20 mouse cellular contexts compared by ENCODE assay signal in genomic region chr5:134427664-134428063, GRCm38 (mm10). TPM values are rescaled to one million over a fixed set of nuclear protein-coding genes. Genes with fewer than 3 reads are reported as not detected.
A peak's percentile ranks its signal among the peaks of the same experiment; 100 is the strongest.
DNase-seq lines count a peak whose midpoint lies in the region; ATAC-seq lines count a peak whose summit lies in the region.
"Had no signal": no experiment of that assay in that cellular context is flagged by ENCODE, and none has a peak within 500 bp of the region (broad histone marks: within the 10 kb centered on the region; RNA-seq: fewer than 3 reads in every experiment).

No protein-coding gene starts in this region.

- H3K27me3 ChIP-seq in embryonic facial prominence, embryonic 12.5 days: no peaks in the 10 kb centered on the region
- no peaks in the 10 kb centered on the region for H3K27me3 ChIP-seq in embryonic facial prominence, embryonic 10.5 days (replicated peaks; ENCODE audit: low read depth, poor library complexity, severe bottlenecking)
- H3K27me3 ChIP-seq: CH12.LX; embryonic facial prominence, embryonic 15.5 days; forebrain, embryonic 12.5 days; liver, embryonic 13.5 days had no signal

- H3K36me3 ChIP-seq in embryonic facial prominence, embryonic 12.5 days: peaks cover 5% of the 10 kb centered on the region; the same call in 1 of the 2 replicates
- H3K36me3 ChIP-seq in embryonic facial prominence, embryonic 10.5 days (replicated peaks): peaks cover 72% of the 10 kb centered on the region
- H3K36me3 ChIP-seq: liver, embryonic 13.5 days had no signal

- intact Hi-C loops in left cerebral cortex, postnatal 36 days (cut with DNase I): loop anchor here (5.0 kb wide), 1 partner anchor 40 kb away; no protein-coding TSS in a partner anchor
- intact Hi-C loops in heart, postnatal 25 days (cut with DNase I): no loop called here
- intact Hi-C loops in heart, postnatal 14 days (cut with DNase I): no loop called here

- WGBS in embryonic facial prominence, embryonic 12.5 days: 86% methylated on average over 9 of the region's 9 CpGs
- 89% methylated on average over 9 of the region's 9 CpGs for WGBS in embryonic facial prominence, embryonic 10.5 days

- no peak overlapping the region for H3K4me3 ChIP-seq in embryonic facial prominence, embryonic 12.5 days
- no peak overlapping the region for H3K4me3 ChIP-seq in embryonic facial prominence, embryonic 10.5 days
- no peak overlapping the region for H3K4me3 ChIP-seq in brown adipose tissue, adult 24 weeks (ENCODE audit: insufficient read depth, low read depth, low read length)
- H3K4me3 ChIP-seq: embryonic facial prominence, embryonic 15.5 days; forebrain, embryonic 12.5 days; hindbrain, embryonic 10.5 days; liver, embryonic 13.5 days had no signal

- no peaks in the 10 kb centered on the region for H3K9me3 ChIP-seq in embryonic facial prominence, embryonic 12.5 days
- no peaks in the 10 kb centered on the region for H3K9me3 ChIP-seq in embryonic facial prominence, embryonic 10.5 days
- H3K9me3 ChIP-seq: embryonic facial prominence, embryonic 15.5 days; forebrain, embryonic 12.5 days; hindbrain, embryonic 10.5 days; liver, embryonic 13.5 days had no signal

- no peak for DNase-seq in embryonic facial prominence, embryonic 10.5 days (ENCODE audit: low spot score)
- peak; percentile 46 to 67 for DNase-seq in layer of hippocampus, adult 8-10 months (ENCODE audit: low spot score in 2 of 2)
- peak; percentile 82 to 86 for DNase-seq in left cerebral cortex, postnatal 36 days (ENCODE audit: low spot score in 2 of 2)
- DNase-seq in kidney, adult 9 months: no peak
- DNase-seq in heart, postnatal 25 days (ENCODE audit: low spot score): no peak
- no peak for DNase-seq in heart, postnatal 14 days
- DNase-seq: cerebellum, postnatal 36 days; gastrocnemius, postnatal 25 days; kidney, adult 18-20 months; liver, embryonic 13.5 days; lung, postnatal 10 days; thymus, postnatal 25 days had no signal

- 0 out of 2 replicates have a peak, but pooled peaks cover 3% of the 10 kb centered on the region for H3K4me1 ChIP-seq in embryonic facial prominence, embryonic 12.5 days
- peaks cover 5% of the 10 kb centered on the region; the same call in 1 of the 2 replicates for H3K4me1 ChIP-seq in embryonic facial prominence, embryonic 10.5 days
- peaks cover 21% of the 10 kb centered on the region for H3K4me1 ChIP-seq in brown adipose tissue, adult 24 weeks (ENCODE audit: control insufficient read depth, insufficient read depth, insufficient read length, low read length)

- no peak overlapping the region for H3K9ac ChIP-seq in embryonic facial prominence, embryonic 12.5 days
- H3K9ac ChIP-seq: embryonic facial prominence, embryonic 15.5 days; forebrain, embryonic 12.5 days; liver, embryonic 13.5 days had no signal

- no peak for ATAC-seq in embryonic facial prominence, embryonic 12.5 days (ENCODE audit: insufficient number of reproducible peaks, insufficient read depth, low FRiP score, low TSS enrichment)

- H3K27ac ChIP-seq in embryonic facial prominence, embryonic 12.5 days: peak overlapping the region; percentile 25; the same call in 1 of the 2 replicates
- H3K27ac ChIP-seq in embryonic facial prominence, embryonic 10.5 days (replicated peaks): no peak overlapping the region
- peak overlapping the region; percentile 53; the same call in 1 of the 2 replicates for H3K27ac ChIP-seq in brown adipose tissue, adult 24 weeks (replicated peaks; ENCODE audit: low read depth, low read length)
- H3K27ac ChIP-seq: embryonic facial prominence, embryonic 15.5 days; forebrain, embryonic 12.5 days; hindbrain, embryonic 10.5 days; liver, embryonic 13.5 days had no signal

- no peak overlapping the region for H3K4me2 ChIP-seq in embryonic facial prominence, embryonic 12.5 days (replicated peaks)
- H3K4me2 ChIP-seq: embryonic facial prominence, embryonic 15.5 days; forebrain, embryonic 12.5 days; heart, embryonic 11.5 days; liver, embryonic 13.5 days had no signal

RNA-seq across cellular contexts. Expression of gene Gtf2ird1, which starts 28.9 kb away (rescaled TPM):
- polyA plus RNA-seq in embryonic facial prominence, embryonic 12.5 days (2016; fragmentation: Nextera tagmentation; extraction: Ambion mirVana): 151 and 153 TPM in 2 replicates
- 114 and 122 TPM in 2 replicates for polyA plus RNA-seq in embryonic facial prominence, embryonic 10.5 days (2016; fragmentation: Nextera tagmentation; extraction: Ambion mirVana)
- polyA plus RNA-seq in brown adipose tissue, adult 24 weeks (2012; ENCODE audit: insufficient read depth, insufficient read length, missing spikeins): 37.9 and 80.1 TPM in 2 replicates
- total RNA-seq in layer of hippocampus, adult 8-10 months (2022): 10 to 100 TPM; 26.8 to 35.0 (median 32.8) TPM
- total RNA-seq in left cerebral cortex, postnatal 36 days (2021): 10 to 100 TPM; 38.5 to 57.8 TPM
- 10 to 100 TPM; 18.2 to 26.3 TPM for total RNA-seq in heart, postnatal 25 days (2021)
- total RNA-seq in heart, postnatal 14 days (2021): 10 to 100 TPM; 28.6 to 30.9 TPM
- total RNA-seq: neutrophil, adult 5-6 weeks had no signal

Comparison
In these comparisons a context has a peak if more than half of its experiments do, and no peak if none do; other contexts are left out.
1. DNase-seq: peak in layer of hippocampus, adult 8-10 months (2 of 2) and left cerebral cortex, postnatal 36 days (2 of 2); none in embryonic facial prominence, embryonic 10.5 days (single experiment), kidney, adult 9 months (single experiment), heart, postnatal 25 days (single experiment) and heart, postnatal 14 days (0 of 2).